Mouse (Mus musculus) testis, postnatal 14 days (tissue): ENCODE data around the gene Acp5.

Experiments
- DNase-seq: peaks from one replicate; pipeline ENCODE4 v3.0.0; 2021; ENCODE audit warnings: low spot score

The Acp5 gene

DNA sequence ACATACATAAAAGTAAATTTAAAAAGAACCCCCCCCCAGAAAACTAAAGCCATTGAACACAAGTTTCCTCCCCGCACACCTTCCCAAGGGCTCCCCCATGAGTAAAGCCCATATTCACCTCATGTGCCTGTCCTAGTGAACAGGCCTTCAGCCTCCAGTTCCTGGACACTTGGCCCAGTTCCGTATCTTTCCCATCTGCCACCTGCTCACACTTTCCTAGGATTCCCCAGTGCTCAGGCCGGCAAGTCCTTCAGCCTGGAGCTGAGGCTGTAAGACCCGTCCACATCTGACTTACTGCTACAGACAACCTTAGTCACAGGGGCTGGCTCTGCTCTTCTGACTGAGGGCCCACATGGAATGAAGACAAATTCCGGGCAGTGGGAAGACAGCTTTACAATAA, 4.2 kb upstream of the Acp5 start:
- no peak for DNase-seq

DNA sequence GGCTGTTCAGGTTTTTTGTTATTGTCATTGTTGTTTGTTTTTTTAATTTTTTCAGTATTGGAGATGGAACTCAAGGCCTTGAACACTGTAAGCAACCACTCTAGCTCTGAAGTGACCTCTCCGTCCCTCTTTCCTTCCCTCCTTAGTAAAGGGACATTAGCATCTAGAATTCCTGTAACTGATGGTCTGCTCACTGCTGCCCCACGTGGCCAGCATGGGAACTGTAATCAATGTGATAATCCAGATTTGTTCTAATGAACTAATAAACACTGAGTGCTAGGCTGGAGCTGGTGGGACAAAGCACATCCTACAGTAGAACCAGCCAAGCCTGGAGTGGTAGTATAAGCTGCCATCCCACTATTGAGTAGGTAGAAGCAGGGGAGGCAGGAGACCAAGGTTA, 3.0 kb upstream of the Acp5 start:
- DNase-seq = no peak

DNA sequence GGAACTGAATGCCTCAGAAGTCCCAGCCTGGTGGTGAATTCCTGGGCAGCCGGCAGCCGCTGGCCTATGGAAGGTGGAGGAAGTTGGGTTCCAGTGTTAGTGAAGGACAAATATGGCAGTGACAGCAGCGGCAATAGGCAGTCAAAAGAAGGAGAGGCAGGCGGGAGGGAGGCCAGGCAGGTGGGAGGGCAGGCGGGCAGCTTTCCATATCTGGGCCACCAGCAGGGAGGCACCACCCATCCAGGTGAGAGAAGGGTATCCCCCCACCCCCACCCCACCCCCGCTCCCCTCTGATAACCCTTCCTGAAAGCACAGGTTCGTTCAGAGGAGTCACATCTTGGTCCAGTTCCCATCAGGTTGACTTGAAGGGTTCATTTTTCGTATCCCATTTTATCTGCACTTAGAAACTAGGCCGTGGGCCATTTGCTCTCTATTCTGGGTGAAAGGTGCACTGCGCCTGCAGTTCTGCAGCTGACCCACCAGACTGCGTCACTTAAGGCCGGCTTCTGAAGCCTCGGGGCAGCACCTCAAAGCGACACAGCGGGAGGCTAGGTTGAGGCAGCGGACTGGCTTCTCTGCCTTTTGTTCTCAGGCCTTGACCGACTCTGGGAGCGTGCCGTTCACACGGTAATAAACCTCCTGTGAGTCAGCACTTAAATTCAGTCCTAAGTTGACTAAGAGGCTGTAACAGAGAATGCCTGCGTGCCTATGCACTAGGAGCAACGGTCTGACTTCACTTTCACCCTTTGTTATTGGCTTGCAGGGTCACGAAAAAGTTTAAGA, 1.4 kb upstream of the Acp5 start:
- no peak for DNase-seq

DNA sequence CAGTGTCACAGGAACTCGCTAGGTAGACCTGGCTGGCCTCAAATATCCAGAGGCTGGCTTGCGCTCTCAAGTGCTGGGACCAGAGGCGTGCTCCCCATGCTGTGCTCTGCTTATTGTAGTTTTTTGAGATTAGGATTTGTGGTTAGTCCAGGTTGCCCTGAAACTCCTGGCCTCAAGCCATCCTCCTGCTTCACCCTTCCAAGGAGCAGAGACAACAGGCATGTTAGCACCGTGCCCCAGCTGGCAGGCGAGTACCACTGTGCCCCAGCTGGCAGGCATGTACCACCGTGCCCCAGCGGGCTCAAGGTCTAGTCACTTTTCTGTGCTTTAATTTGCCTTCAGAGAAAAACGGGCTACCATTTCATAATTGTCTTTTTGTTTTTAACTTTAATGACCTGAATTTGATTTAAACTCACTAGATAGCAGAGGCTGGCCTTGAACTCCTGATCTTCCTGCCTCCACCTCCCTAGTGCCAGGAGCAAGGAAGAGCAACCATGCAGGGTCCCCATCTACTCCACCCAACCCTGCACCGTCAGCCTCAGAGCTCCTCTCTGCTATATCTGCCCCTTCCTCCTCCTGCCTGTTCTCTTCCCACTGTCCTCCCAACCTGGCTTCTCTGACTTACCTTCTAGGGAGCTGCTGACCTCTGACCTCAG, 395 bp downstream of the Acp5 start:
- DNase-seq = no peak

DNA sequence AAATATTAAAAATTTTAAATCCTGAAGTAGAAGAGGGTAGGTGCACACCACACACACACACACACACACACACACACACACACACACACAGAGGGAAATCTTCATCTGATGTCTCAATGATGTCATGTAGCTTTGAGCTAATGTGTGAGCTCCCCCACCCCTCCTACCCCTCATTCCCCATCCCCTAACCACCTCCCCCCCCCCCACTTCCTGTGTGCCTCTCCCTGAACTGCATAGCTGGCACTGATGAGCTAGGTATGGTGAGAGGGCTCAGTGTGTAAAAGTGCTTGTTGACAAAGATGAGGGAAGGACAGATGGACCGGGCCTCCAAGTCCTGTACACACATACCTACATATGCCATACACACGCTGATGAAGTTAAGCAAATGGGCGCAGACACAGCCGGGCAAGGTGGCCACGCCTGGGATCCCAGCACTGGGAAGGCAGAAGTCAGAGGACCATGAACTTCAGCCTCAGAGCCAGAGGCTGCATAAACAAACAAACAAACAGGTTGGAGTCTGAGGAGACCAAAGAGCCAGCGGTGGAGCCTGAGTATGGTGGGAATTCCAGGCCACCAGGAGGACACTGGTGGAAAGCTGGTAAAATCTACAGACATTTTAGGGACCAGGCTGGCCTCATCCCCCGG, 1.1 kb downstream of the Acp5 start:
- DNase-seq = no peak

DNA sequence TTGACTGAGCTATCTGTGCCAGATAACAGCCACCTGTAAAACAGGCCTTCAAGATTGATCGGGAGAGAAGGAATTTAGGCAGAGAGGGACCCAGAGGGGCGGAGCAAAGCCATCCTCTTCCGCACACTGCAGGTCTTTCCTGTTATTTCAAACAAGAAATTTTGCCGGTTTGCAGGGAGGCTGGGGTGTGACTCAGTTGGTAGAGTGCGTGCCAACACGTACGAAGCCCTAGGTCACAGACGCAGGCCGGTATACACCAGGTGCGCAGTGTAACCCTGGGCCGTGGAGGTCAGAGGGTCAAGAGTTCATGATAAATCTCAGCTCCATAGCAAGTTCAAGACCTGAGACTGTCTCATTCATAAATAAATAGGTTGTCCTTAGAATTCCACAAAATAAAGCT, 3.3 kb downstream of the Acp5 start:
- DNase-seq = no peak

DNA sequence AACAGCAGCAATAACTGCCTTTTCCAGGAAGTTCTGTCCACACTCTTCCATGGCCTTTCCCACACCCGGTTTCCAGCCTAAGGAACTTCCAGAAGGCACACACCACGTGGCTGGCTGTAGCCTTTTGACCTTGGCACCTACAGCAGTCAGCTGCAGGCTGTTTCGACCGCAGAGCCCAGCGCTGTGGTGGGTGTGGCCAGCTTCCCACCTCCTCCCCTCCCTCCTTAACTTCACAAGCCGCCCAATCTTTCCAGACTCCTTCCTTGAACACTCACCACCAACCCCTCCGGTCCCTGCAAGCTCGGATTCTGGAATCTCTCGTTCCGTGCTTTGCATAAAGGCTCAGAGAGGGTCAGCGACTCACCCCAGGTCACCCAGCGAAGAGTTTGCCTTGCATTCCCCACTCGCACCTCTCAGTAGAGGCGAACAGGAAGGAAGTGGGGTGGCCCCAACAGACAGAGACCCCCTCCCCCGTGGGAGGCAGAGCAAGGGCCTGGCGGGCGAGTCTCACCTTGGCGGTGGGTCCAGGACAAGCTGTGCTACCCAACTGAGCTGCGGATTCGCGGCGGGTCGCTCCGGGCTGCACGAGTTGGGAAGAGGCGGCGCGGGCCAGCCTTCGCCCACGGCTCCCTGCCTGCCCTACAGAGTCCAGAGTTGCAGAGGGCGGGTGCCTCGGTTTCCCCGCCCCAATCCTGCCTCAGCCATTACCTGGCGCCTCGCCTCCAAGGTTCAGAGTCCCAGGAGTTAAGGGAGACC, 4.1 kb downstream of the Acp5 start:
- DNase-seq = peak; percentile 64

DNA sequence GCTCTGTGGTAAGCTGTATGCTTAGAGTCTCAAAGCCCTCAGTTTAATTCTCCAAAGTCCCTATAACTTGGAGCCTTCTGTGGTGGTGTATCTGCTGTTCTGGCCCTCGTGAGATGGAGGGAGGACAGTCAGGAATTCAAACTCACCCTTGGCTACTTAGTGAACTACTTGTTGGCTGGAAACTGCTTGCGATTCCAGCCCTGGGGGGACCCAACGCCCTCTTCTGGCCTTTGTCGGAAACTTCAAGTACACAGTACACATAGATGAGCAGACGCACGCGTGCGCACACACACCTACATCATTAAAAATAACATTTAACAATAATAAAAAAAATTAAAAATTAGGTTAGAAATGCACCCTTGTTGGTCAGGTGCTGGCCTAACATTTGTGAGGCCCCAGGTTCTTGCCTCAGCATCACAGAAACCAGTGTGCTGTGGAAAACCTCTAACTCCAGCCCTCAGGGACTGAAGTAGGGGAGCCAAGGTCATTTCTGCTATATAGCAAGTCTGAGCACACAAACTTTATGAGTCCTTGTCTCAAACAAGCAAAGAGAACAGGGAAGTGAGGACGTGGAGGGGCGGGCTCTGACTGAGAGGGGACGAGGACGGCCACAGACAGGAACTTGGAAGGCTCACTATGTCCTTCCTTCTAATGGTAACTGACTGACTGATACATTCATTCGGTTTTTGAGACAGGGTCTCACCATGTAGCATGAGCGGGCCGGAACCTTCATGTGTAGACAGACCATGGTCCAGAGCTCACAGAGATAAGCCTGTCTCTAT, 10.1 kb downstream of the Acp5 start:
- no peak for DNase-seq

DNA sequence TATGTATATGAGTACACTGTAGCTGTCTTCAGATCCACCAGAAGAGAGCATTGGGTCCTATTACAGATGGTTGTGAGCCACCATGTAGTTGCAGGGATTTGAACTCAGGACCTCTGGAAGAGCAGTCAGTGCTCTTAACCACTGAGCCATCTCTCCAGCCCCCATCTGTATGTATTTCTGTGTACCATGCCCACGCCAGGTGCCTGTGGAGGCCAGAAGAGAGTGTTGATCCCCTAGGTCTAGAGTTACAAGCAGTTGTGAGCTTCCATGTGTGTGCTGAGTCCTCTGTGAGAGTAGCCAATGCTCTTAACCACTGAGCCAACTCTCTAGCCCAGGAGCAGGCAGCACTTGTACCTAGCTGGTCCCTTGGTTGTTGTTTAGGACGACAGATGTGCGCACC, 11.3 kb downstream of the Acp5 start:
- no peak for DNase-seq

DNA sequence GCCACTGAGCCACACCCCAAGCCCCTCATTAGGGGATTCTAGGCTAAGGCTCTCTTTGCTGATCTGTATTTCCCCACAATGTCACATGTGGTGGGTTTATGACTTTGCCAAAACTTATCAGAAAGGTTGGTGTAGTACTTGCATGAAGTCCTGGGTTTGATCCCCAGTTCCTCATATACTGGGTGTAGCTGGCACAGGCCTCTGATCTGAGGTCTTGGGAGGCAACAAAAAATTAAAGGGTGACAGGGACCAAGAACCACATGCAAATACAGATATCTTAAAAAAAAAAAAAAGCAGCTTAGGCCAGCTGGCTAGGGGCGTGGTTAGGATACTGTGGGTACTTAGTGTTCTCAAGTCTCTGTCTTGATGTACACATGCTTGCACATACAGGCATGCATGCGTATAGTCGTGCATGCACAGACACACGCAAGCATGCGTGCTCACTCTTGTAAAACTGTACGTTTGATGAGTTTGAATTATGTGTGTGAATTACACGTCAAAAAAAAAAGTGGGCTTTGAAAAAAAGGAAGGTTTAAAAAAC, 12.4 kb downstream of the Acp5 start:
- DNase-seq = no peak

DNA sequence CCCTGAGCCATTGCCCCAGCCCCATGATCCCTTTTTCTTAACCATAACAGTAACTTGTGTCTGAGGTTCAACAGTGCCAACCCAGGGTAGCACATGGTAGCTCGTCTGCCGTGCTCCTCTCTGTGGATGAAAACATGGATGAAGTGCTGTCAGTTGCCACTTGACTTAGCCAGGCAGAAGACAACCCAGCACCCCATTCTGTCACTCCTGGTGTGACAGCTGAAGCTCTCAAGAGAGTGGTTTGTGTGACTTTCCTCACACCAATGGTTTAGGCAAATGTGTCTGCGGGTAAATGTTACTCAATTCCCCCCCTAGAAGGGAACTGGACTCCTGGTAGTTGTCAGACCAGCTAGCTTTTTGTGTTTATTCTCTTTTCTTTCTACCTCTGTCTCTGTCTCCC, 13.5 kb downstream of the Acp5 start:
- no peak for DNase-seq

DNA sequence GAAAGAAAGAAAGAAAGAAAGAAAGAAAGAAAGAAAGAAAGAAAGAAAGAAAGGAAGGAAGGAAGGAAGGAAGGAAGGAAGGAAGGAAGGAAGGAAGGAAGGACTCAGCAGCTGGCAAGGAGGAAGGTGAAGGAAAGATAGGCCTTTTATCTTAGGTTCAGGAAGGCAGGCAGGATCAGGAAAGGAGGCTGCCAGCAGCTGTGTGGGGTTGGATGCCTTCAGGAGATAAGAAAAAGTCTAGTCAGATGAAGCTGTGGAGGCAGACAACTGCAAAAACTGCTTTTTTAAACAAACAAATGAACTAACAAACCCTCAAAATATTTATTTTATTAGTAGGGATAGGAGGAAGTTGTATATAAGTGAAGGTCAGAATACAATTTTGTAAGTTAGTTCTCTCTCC, 14.0 kb downstream of the Acp5 start:
- no peak for DNase-seq

DNA sequence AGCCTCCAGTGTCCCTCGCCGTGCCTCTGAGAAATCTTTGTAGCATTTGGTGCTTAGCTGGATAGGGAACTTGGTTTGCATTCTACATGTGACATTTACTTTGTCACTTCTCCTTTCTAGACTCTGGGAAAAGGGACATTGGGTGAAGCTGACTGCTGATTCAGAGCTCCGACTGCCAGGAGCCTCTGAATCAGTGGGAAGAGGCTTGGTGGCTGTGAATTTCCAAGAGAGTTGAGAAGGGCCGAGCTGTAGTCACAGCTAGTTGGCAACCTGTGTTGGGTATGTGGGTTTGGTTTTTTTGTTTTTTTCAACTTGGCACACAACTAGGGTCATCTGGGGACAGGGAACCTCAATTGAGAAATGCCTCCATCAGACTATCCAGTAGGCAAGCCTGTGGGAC, 16.0 kb downstream of the Acp5 start:
- no peak for DNase-seq

DNA sequence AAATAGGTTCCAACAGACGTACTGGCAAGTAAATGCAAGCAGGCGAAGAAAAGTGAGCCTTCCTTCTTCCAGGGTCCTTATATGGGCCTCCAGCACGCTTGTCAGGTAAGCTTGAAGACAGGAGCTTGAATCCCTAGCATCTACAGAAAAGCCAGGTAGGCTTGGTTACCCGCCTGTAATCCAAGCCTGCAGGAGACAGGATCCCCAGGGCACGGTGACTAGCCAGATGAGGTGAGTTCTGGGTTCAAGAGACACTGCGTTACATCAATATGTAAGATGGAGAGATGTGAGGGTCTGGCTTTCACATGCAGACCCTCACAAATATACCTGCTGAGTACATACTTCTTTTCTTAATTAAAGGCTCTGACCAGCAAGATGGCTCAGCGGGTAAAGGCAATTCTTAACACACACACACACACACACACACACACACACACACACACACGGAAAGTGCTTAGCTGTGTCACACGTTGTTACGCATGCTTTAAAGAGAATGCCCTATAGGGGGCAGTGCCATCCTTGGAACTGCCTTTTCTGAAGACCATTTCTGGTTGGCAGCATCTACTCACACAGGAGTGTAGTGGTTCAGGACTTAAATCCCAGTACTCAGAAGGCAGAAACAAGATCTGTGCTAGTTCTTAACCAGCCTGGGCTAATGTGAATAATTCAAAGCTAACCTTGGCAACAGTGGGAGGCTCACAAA, 17.6 kb downstream of the Acp5 start:
- DNase-seq = no peak

DNA sequence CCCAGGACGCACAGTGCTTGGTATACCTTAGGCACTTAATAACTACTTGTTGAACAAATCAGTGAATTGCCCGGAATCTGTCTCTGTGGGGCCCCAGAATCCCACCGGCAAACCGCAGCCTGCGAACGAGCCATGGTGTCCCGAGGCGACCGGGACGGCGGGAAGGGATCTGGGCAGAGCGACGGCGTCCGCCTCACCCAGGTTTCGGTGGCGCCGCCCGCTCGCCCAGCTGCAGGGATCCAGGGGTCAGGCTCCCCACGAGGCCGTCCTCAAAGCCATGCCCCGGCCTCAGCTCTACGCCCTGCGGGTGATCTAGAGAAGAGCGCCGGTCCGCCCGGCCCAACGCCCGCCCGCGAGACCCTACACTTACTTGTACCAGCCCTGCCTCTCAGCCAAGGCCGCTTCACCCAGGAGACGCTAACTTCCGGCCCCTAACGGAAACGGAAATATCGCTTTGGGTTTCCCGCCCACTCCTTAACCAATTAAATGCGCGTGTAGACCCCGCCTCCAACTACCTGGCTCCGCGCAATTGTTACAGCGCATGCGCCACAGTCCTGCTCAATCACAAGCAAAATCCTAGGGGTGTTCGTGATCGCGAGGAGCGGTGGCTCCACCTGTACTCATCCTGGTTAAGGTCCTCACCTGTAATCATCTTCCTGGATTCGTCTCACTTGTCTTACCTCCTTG, 18.6 kb downstream of the Acp5 start, which contains the start of gene Elof1:
Elof1 (minus strand) TSS at position 433 of the 687 bp plus-strand sequence.
- peak; percentile 94 for DNase-seq

DNA sequence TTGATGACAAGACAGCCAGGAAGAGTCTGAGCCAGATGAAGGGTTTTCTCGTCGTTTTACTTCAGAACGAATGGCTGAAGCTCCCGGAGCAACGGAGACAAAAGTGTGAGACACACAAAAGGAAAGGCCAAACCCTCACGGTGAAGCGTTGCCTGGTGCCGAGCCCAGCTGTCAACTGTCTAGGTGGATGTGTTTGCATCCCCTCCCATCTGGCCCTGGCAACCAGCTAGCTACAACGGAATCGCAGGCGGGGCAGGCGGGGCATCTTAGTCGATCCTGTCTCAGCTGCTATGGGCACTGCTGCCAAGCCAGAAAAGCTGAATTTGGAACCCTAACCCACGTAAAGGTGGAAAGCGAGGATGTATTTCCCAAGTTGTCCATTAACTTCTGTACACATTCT, 19.4 kb downstream of the Acp5 start:
- no peak for DNase-seq

DNA sequence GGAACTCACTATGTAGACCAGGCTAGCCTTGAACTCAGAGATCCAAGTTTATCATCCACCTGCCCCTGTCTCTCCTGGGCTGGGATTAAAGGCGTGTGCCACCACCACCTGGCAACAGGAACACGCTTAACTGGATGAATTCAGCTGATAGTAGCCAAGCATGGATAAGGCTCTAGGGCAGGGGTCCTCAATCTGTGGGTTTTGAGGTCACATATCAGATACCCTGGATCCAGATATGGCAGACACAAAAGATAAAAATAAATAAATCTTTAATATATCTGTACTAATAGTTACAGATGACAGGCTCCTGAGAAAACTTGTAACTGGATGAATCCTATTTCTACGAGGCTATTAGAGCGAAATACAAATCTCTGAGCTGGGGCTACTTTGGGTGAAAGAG, 19.9 kb downstream of the Acp5 start:
- DNase-seq = no peak

DNA sequence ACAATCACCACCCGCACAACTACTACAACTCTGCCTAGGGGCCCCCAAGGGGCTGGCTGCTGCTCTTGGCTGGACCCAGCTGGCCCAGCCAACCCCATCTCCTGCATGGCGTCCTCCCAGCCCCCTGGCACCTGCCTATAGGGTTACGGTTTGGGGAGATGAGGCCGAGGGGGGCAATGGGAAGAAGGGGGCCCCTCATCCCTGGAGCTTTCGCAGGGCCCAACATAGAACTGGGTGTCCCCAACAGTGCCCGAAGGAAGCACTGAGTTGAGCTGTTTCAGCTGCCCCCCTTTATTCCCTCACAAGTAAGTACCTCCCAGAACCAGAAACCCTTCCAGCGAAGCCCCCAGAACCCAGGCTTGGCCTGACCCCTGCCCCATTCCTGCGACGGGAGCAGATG, 27.3 kb downstream of the Acp5 start:
- no peak for DNase-seq

DNA sequence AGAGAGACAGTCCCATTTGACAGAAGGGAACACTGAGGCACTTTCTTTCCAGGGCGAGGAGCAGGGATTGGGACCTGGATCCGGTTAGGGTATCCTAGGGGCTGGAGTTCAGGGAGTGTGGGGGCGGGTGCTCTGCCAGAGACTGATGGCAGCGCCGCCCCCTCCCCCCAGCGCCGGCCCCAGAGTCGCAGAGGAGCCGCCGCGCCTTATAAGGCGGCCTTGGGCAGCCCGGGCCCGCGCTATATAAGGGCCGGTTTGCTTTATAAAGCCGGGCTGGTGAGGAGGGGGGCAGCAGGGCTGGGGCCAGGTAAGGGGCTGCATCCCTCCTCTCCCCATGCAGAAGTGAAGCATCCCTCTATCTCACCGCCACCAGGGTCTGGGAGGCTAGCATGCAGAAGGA, 35.6 kb downstream of the Acp5 start:
- DNase-seq = no peak

DNA sequence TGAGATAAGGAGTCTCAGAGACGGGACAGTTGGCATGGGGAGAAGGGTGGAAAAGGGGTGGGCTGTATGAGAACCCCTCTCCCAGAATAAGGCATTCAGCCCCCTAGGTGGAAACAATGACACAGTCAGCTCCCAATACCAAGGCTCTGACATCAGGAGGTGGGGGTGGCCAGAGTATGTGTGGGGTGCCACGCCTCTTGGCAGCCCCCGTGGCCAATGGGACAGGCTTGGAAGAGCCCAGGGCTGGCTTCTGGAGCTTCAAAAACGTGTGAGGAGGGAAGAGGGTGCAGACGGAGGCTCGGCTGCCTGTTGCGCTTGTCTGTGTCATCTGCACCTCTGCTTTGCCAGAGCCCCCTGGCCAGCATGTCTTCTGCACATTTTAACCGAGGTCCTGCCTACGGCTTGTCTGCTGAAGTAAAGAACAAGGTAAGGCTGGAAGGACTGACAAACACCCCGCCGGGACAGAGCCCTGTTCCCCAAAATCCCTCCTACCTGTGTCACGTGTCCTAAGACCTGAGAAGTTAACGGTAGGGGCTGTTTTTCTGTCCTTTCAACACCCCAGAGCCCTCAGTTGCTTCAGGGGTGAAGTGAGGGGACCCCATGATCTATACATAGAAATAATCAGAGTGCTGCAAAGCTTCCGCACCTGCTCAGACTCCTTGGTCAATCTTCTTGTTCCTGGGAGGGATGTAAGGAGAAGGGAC, 36.4 kb downstream of the Acp5 start, which contains the start of gene Cnn1:
Cnn1 (plus strand) TSS at position 224 of the 704 bp plus-strand sequence.
- no peak for DNase-seq
